Mouse (Mus musculus) heart, postnatal 0 days (tissue): ENCODE measurements around the gene Gsap.

Experiments
- CTCF ChIP-seq: IDR thresholded peaks from 2 replicates; pipeline ENCODE4 v1.5.1; 2016; ENCODE audit warnings: antibody characterized with exemption, control low read depth, low read depth
- EP300 ChIP-seq: IDR thresholded peaks from 2 replicates; pipeline ENCODE4 v1.6.1; 2016; ENCODE audit warnings: antibody characterized with exemption, low read depth

GRCm38 (mm10) chr5:21189460-21189859, 3.4 kb downstream of the Gsap start:
- TF ChIP-seq CTCF (no peak), EP300 (no peak)
